Mouse (Mus musculus): ENCODE results near the gene Rimbp3. TPM values are rescaled to one million over a fixed set of nuclear protein-coding genes. Genes with fewer than 3 reads are reported as not detected.
"Not testable (repeated sequence)": the region's sequence is repeated elsewhere in the genome, so short reads cannot be mapped to it uniquely, and the experiment has no call there.

Gene Rimbp3
- total RNA-seq (2014; rRNA removed) (4.9 and 6.0 TPM in 2 replicates), polyA plus RNA-seq (2015; fragmentation: Nextera tagmentation; extraction: Ambion mirVana) (1.4 and 1.7 TPM in 2 replicates)

- Histone ChIP-seq H3K9ac (replicated peaks; ENCODE audit: low read length, poor library complexity, severe bottlenecking) (peak within 1 kb of the TSS; percentile 74), H3K9me3 (ENCODE audit: low read length) (no peaks in the 10 kb centered on the region), H3K27ac (ENCODE audit: low read depth, low read length) (peak within 1 kb of the TSS; percentile 85), H3K27me3 (ENCODE audit: insufficient read depth, low read length) (no peaks in the 10 kb centered on the region), H3K36me3 (ENCODE audit: insufficient read depth, low read length) (no peaks in the 10 kb centered on the region), H3K4me2 (ENCODE audit: low read depth, low read length, poor library complexity, severe bottlenecking) (peak within 1 kb of the TSS; percentile 96), H3K4me3 (ENCODE audit: low read depth, low read length) (peak within 1 kb of the TSS; percentile 69), H3K4me1 (ENCODE audit: insufficient read depth, low read length) (0 out of 2 replicates have a peak, but pooled peaks cover 4% of the 10 kb centered on the region)
- DNase-seq (ENCODE audit: low spot score) (peak; percentile 95), ATAC-seq (ENCODE audit: low FRiP score) (peak; percentile 80)
- WGBS = under 1% methylated on average over 79 of the region's 85 CpGs
- TF ChIP-seq CTCF (IDR thresholded peaks at IDR 0.05) = peak; percentile 88
Measured at GRCm38 (mm10) chr16:17208389-17209361, at the start of gene Rimbp3. TSS of gene Rimbp3 (plus strand) at chr16:17208603.

GRCm38 (mm10) chr16:17165478-17165877 lies 42.9 kb upstream of the Rimbp3 start:
- not testable (repeated sequence) for ATAC-seq (ENCODE audit: low FRiP score); DNase-seq (ENCODE audit: low spot score); H3K4me3 ChIP-seq (ENCODE audit: low read depth, low read length); H3K9me3 ChIP-seq (ENCODE audit: low read length); H3K4me1 ChIP-seq (ENCODE audit: insufficient read depth, low read length); H3K27me3 ChIP-seq (ENCODE audit: insufficient read depth, low read length); H3K9ac ChIP-seq (replicated peaks; ENCODE audit: low read length, poor library complexity, severe bottlenecking); H3K4me2 ChIP-seq (ENCODE audit: low read depth, low read length, poor library complexity, severe bottlenecking); H3K27ac ChIP-seq (ENCODE audit: low read depth, low read length); H3K36me3 ChIP-seq (ENCODE audit: insufficient read depth, low read length)
- 97% methylated on average over 1 of the region's 1 CpGs for WGBS

GRCm38 (mm10) chr16:17167179-17167578 lies 41.2 kb upstream of the Rimbp3 start:
- H3K9me3 ChIP-seq (ENCODE audit: low read length) = no peaks in the 10 kb centered on the region

GRCm38 (mm10) chr16:17168049-17168448 lies 40.4 kb upstream of the Rimbp3 start:
- peaks cover 2% of the 10 kb centered on the region; the same call in 1 of the 2 replicates for H3K36me3 ChIP-seq (ENCODE audit: insufficient read depth, low read length)
- H3K27me3 ChIP-seq (ENCODE audit: insufficient read depth, low read length) = no peaks in the 10 kb centered on the region
- H3K9ac ChIP-seq (replicated peaks; ENCODE audit: low read length, poor library complexity, severe bottlenecking) = no peak overlapping the region
- H3K4me2 ChIP-seq (ENCODE audit: low read depth, low read length, poor library complexity, severe bottlenecking) = no peak overlapping the region
- no peak for DNase-seq (ENCODE audit: low spot score)
- H3K4me1 ChIP-seq (ENCODE audit: insufficient read depth, low read length) = no peaks in the 10 kb centered on the region
- H3K27ac ChIP-seq (ENCODE audit: low read depth, low read length) = no peak overlapping the region
- WGBS = 88% methylated on average over 5 of the region's 5 CpGs
- no peaks in the 10 kb centered on the region for H3K9me3 ChIP-seq (ENCODE audit: low read length)
- no peak for TF ChIP-seq CTCF (IDR thresholded peaks at IDR 0.05)
- no peak for ATAC-seq (ENCODE audit: low FRiP score)
- H3K4me3 ChIP-seq (ENCODE audit: low read depth, low read length) = no peak overlapping the region

More at GRCm38 (mm10) chr16:17167179-17167578, 41.2 kb upstream of the Rimbp3 start:
- no peak for DNase-seq (ENCODE audit: low spot score)
- no peak for ATAC-seq (ENCODE audit: low FRiP score)
- H3K4me3 ChIP-seq (ENCODE audit: low read depth, low read length) = no peak overlapping the region
- no peak overlapping the region for H3K27ac ChIP-seq (ENCODE audit: low read depth, low read length)
- H3K36me3 ChIP-seq (ENCODE audit: insufficient read depth, low read length) = no peaks in the 10 kb centered on the region
- no peak overlapping the region for H3K4me2 ChIP-seq (ENCODE audit: low read depth, low read length, poor library complexity, severe bottlenecking)
- no peaks in the 10 kb centered on the region for H3K27me3 ChIP-seq (ENCODE audit: insufficient read depth, low read length)
- TF ChIP-seq CTCF (IDR thresholded peaks at IDR 0.05) = no peak
- H3K4me1 ChIP-seq (ENCODE audit: insufficient read depth, low read length) = no peaks in the 10 kb centered on the region
- no peak overlapping the region for H3K9ac ChIP-seq (replicated peaks; ENCODE audit: low read length, poor library complexity, severe bottlenecking)

GRCm38 (mm10) chr16:17175765-17176164 lies 32.6 kb upstream of the Rimbp3 start:
- H3K9me3 ChIP-seq (ENCODE audit: low read length) = no peaks in the 10 kb centered on the region
- no peaks in the 10 kb centered on the region for H3K4me1 ChIP-seq (ENCODE audit: insufficient read depth, low read length)
- ATAC-seq (ENCODE audit: low FRiP score) (no peak), DNase-seq (ENCODE audit: low spot score) (no peak)
- no peak overlapping the region for H3K27ac ChIP-seq (ENCODE audit: low read depth, low read length)
- no peak overlapping the region for H3K4me3 ChIP-seq (ENCODE audit: low read depth, low read length)
- no peak overlapping the region for H3K4me2 ChIP-seq (ENCODE audit: low read depth, low read length, poor library complexity, severe bottlenecking)
- no peak for TF ChIP-seq CTCF (IDR thresholded peaks at IDR 0.05)
- WGBS = 93% methylated on average over 2 of the region's 2 CpGs
- peaks cover 18% of the 10 kb centered on the region for H3K36me3 ChIP-seq (ENCODE audit: insufficient read depth, low read length)
- no peaks in the 10 kb centered on the region for H3K27me3 ChIP-seq (ENCODE audit: insufficient read depth, low read length)
- no peak overlapping the region for H3K9ac ChIP-seq (replicated peaks; ENCODE audit: low read length, poor library complexity, severe bottlenecking)

- Histone ChIP-seq H3K9me3 (ENCODE audit: low read length) (no peaks in the 10 kb centered on the region), H3K4me1 (ENCODE audit: insufficient read depth, low read length) (no peaks in the 10 kb centered on the region), H3K27me3 (ENCODE audit: insufficient read depth, low read length) (no peaks in the 10 kb centered on the region), H3K27ac (ENCODE audit: low read depth, low read length) (no peak overlapping the region), H3K4me2 (ENCODE audit: low read depth, low read length, poor library complexity, severe bottlenecking) (no peak overlapping the region), H3K36me3 (ENCODE audit: insufficient read depth, low read length) (peaks cover 18% of the 10 kb centered on the region), H3K9ac (replicated peaks; ENCODE audit: low read length, poor library complexity, severe bottlenecking) (no peak overlapping the region), H3K4me3 (ENCODE audit: low read depth, low read length) (no peak overlapping the region)
- DNase-seq (ENCODE audit: low spot score) (no peak), ATAC-seq (ENCODE audit: low FRiP score) (no peak)
- 97% methylated on average over 1 of the region's 1 CpGs for WGBS
- TF ChIP-seq CTCF (IDR thresholded peaks at IDR 0.05) = no peak
Measured at GRCm38 (mm10) chr16:17177623-17178170, 30.7 kb upstream of the Rimbp3 start.
